Mouse (Mus musculus) liver, embryonic 14.5 days (tissue): ENCODE measurements around the gene Opcml.

Experiments
- CTCF ChIP-seq: IDR thresholded peaks from 2 replicates; pipeline ENCODE4 v1.5.1; 2016; ENCODE audit warnings: antibody characterized with exemption, low read depth, control low read depth
- EP300 ChIP-seq: IDR thresholded peaks from 2 replicates; pipeline ENCODE4 v1.6.1; 2016; ENCODE audit warnings: antibody characterized with exemption, low read depth

DNA sequence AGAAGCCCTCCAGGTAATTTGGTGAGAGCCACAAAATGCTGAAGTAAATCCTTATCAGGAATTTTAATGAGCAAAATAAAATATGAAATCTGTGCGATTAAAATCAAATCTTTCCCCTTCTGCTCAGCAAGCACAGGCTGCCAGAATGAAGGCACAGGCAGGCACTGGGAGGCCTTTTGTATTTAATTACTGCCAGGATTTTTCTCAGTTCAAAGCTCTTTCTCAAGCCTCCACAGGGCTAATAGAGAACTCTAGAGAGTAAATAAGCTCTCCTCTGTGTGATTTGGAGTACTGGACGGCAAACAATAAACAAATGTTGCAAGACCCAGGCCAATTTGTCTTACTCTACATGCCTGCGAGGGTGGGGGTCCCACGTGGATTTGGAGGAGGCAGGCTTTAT, 208.2 kb downstream of the Opcml start:
- TF ChIP-seq EP300 (no peak), CTCF (no peak)
